Mouse (Mus musculus) megakaryocyte, embryonic 14.5 days (primary cell): ENCODE measurements around the gene Tmem120a.

Experiments
- FLI1 ChIP-seq: IDR thresholded peaks from 2 replicates; pipeline ENCODE4 v1.6.1; 2012; ENCODE audit warnings: low read length, inconsistent platforms, mixed read lengths
- GATA1 ChIP-seq: IDR thresholded peaks from 3 replicates; pipeline ENCODE4 v1.6.1; 2012; ENCODE audit warnings: mixed read lengths, low read length, inconsistent platforms, borderline replicate concordance

- TF ChIP-seq GATA1 = no peak
- no peak for TF ChIP-seq FLI1
Observed at GRCm38 (mm10) chr5:135751595-135751994, 7.3 kb upstream of the Tmem120a start.
